Mouse (Mus musculus): ENCODE measurements around the gene Polm. TPM values are rescaled to one million over a fixed set of nuclear protein-coding genes. Genes with fewer than 3 reads are reported as not detected.

The Polm gene
- 89.7 to 96.0 TPM (median 94.0 TPM) in 4 replicates for total RNA-seq (2023)

DNA sequence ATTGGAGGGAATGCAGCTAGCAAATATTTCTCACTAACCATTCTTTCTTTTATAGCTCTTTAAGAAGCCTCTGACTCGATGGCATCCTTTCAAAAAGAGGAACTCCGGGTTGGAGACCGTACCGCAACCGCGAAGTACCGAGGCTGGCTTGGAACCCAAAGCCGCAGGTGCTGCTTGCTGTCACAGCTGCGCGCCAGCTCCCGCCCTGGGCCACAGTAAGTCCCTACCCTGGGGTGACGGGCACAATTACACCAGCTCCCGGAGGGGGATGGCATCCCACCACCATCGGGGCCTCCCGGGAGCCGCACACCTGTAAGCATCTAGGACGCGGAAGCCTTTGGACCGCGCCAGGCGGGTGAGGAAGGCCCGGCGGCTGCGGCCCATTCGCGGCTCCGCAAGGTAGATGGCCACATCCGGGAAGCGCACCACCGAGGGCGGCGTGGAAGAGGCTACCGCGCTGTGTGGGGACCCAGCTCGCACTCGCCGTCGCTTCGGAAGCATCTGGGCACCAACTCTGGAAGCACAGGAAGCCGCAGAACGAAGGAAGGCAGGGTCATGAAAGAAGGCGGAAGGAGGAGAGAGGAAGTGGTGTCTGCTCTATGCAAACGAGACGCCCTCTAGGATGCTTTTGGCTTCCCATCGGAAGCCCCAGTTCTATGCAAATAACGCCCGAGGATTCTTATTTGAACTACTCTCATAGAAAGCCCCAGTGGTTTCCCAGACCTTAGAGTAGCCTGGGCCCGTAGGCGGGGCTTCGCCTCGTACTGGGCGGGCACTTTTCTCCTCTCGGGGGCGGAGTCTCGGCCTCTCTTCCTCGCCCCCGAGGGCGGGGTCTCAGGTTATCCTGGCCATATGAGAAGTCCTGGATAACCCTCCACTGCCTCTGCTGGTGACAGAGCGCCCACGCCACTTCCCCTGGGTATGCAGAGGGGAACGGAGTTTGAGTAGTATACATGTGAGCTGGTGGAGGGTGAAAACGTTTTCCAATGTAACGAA lies at the start of gene Polm:
Polm (minus strand) TSS at position 766 of the 996 bp plus-strand sequence.

DNA sequence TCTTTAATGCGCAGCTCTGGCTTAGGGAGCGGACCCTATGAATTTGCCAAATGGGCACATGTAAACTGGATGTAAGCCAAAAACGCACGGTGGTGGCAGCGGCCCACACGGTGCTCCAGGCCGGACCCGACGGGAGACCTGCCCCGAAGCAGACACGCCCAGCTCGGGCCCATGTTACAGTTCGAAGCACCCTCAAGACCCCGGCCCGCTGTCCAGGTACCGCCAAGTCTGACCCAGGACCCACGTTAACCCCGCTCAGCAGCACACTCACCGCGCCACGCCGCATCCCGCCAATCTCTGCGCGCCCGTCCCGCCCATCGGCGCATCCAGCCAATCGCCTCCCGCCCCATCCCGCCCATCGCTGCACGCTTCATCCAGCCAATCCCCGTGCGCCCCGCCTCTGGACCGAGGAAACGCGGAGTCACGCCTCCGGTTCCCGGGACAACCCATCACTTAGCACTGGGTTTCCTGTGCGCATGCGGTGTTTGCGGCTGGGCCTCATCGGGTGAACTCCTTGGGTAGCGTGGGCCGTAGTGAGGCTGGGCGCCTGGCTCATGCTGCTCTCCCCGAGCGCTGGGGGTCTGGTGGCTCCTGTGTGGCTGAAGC lies 40.2 kb upstream of the Polm start, which contains the start of gene Pold2:
Pold2 (minus strand) TSS at position 372 of the 606 bp plus-strand sequence.

DNA sequence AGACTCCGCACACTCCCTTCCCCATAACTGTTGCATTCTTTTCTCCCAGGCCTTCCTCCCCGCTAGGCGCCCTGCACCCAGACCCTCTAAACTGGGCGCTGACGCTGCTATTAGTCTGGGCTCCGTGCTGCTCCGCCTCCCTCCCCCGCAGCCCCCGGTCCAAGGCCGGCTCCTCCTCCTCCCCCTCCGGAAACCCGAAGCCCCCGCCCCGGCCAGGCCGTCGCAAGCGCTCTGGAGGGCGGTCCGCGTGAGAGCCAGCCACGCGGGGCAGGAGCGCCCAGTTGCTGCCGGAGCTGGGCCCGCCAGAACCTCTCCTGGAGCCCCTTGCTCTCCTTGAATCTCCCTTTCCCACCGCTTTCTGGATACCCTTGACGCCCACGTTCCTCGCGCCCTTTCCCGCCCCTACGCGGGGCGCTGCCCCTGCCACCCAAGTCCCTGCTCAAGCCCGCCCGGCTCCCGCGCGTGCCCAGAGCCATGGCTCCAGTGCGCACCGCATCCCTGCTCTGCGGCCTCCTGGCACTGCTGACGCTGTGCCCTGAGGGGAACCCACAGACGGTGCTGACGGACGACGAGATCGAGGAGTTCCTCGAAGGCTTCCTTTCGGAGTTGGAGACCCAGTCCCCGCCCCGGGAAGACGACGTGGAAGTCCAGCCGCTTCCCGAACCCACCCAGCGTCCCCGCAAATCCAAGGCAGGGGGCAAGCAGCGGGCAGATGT lies 24.0 kb upstream of the Polm start, which contains the start of gene Aebp1:
Aebp1 (plus strand) TSS at position 270 of the 716 bp plus-strand sequence.

DNA sequence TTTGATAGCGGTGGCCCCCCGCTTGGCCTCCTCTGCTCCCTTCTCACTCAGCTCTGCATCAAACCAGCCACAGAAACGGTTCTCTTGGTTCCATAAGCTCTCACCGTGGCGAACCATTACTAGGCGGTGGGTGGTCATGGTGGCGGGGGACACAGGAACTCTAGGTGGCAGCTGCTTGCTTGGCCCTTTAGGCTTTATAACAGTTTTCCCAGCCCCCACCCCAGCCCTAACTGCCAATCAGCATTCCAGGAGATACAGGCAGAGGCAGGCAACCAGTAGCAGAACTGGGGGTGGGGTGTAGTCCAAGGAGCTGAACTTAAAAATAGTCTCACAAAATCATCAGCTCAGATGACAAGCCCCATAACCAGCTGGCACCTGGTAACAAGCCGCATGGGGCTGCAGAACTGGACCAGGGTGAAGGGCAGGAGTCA lies 34.2 kb downstream of the Polm start, which contains the start of gene Pgam2:
Pgam2 (minus strand) TSS at position 183 of the 431 bp plus-strand sequence.

DNA sequence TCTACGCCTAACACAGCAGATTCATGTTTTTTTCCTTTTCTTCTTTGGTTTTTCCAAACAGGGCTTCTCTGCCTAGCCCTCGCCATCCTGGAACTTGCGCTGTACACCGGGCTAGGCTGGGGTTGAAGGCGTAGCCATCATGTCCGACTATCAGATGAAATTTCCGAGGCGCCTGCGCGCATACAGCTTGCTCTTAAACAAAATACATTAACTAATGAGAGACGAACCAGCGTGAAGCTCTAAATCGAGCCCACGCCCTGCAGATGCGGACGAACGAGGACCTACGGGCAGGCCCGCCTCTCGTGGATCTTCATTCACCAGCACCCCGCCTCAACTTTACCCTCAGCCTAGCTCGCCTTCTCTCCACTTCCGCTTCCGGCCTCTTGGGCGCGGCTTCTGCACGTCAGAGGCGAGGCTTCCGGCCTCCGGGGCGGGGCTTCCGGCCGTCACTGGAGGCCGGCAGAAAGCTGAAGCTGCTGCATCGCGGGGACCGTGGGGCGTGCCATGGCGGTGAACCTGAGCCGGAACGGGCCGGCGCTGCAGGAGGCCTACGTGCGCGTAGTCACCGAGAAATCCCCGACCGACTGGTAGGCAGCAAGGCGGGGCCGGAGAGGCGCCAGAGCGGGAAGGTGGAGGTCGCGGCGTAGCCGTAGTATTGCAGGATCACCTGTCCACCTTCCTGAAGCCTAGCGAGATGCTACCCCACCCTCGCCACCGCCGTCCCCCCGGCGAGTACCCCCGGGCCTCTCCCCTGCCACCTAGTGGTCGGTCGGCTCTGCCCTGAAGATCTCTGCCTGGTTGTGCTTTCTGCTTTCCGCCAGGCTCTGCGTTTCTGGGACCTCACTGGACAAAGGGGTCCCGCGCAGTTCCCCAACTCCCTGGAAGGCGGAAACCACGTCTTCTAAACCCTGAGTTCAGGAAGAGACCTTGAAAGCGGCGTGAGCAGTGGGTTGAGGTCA lies 49.5 kb downstream of the Polm start, which contains the start of gene Dbnl:
Dbnl (plus strand) TSS at position 433 of the 959 bp plus-strand sequence.

Other genes with a start within 250 kb of the Polm start
- 45.0 to 65.7 TPM (median 52.0 TPM) in 4 replicates for gene Mrps24, start 122.3 kb downstream of the Polm start, total RNA-seq (2023)
- 25.8 to 33.3 TPM (median 28.4 TPM) in 4 replicates for gene Urgcp, start 75.6 kb downstream of the Polm start, total RNA-seq (2023)
- 161 to 175 TPM (median 164 TPM) in 4 replicates for gene Dbnl, start 49.5 kb downstream of the Polm start, total RNA-seq (2023)
- not detected in 4 replicates for gene Pgam2, start 34.3 kb downstream of the Polm start, total RNA-seq (2023)
- 0.28 to 0.58 TPM (median 0.46 TPM) in 3 of 4 replicates, not detected in the other for gene Aebp1, start 23.9 kb upstream of the Polm start, total RNA-seq (2023)
- 42.0 to 60.3 TPM (median 42.9 TPM) in 4 replicates for gene Pold2, start 40.3 kb upstream of the Polm start, total RNA-seq (2023)
- gene Myl7, start 60.8 kb upstream of the Polm start, total RNA-seq (2023) = not detected in 4 replicates
- not detected in 4 replicates for gene Gck, start 112.1 kb upstream of the Polm start, total RNA-seq (2023)
- 67.3 to 78.6 TPM (median 71.8 TPM) in 4 replicates for gene Ykt6, start 117.7 kb upstream of the Polm start, total RNA-seq (2023)
- 0.35 to 0.89 TPM (median 0.68 TPM) in 4 replicates for gene Camk2b, start 228.3 kb upstream of the Polm start, total RNA-seq (2023)